Mouse (Mus musculus) MEL (cell line): ENCODE measurements around the gene Gpnmb. TPM values are rescaled to one million over a fixed set of nuclear protein-coding genes. Genes with fewer than 3 reads are reported as not detected.

Experiments used
- DNase-seq: peaks from one replicate; pipeline ENCODE4 v3.0.0; 2011; ENCODE audit warnings: low read depth, low spot score
- H3K27ac ChIP-seq: 2 replicates; pipeline ENCODE4 v1.5.1; 2012; ENCODE audit warnings: low read depth, mild to moderate bottlenecking, control low read depth, low read length, moderate library complexity; ENCODE audit not compliant: control insufficient read depth
- H3K27me3 ChIP-seq, 2 experiments: fragments of 150-350 bp in 1 of 2; sonication (generic) in 1 of 2; 2 replicates each; pipeline ENCODE4 v1.6.1; 2012; ENCODE audit warnings: low read length in 2 of 2, mild to moderate bottlenecking in 2 of 2, improper control_type of control experiment in 1 of 2, moderate library complexity in 1 of 2; ENCODE audit not compliant: insufficient read depth in 2 of 2, control insufficient read depth in 1 of 2
- H3K36me3 ChIP-seq, 2 experiments: 2 replicates each; pipeline ENCODE4 v1.6.1; 2012 to 2014; ENCODE audit warnings: low read length in 2 of 2, improper control_type of control experiment in 1 of 2, inconsistent platforms in 1 of 2, mild to moderate bottlenecking in 1 of 2; ENCODE audit not compliant: insufficient read depth in 2 of 2, control insufficient read depth in 1 of 2
- H3K4me1 ChIP-seq, 2 experiments: fragments of 150-350 bp in 1 of 2; sonication (generic) in 1 of 2; 2 replicates each; pipeline ENCODE4 v1.6.1; 2012; ENCODE audit warnings: low read length in 2 of 2, improper control_type of control experiment in 1 of 2, mild to moderate bottlenecking in 1 of 2; ENCODE audit not compliant: insufficient read depth in 2 of 2, control insufficient read depth in 1 of 2
- H3K4me3 ChIP-seq, 2 experiments: fragments of 150-350 bp in 1 of 2; sonication (generic) in 1 of 2; 2 replicates each; pipeline ENCODE4 v1.5.1; 2012; ENCODE audit warnings: low read depth in 2 of 2, low read length in 2 of 2, mild to moderate bottlenecking in 2 of 2, moderate library complexity in 2 of 2, control low read depth in 1 of 2, improper control_type of control experiment in 1 of 2; ENCODE audit not compliant: control insufficient read depth in 1 of 2, insufficient read depth in 1 of 2
- H3K79me2 ChIP-seq: 2 replicates; pipeline ENCODE4 v1.6.1; 2012; ENCODE audit warnings: mild to moderate bottlenecking, low read length, moderate library complexity; ENCODE audit not compliant: control insufficient read depth, poor library complexity, insufficient read depth
- H3K9ac ChIP-seq: 2 replicates; pipeline ENCODE4 v1.6.1; 2012; ENCODE audit warnings: low read depth, mild to moderate bottlenecking, control low read depth, low read length, moderate library complexity; ENCODE audit not compliant: control insufficient read depth, poor library complexity, severe bottlenecking
- H3K9me3 ChIP-seq: fragments of 150-350 bp; sonication (generic); replicated peaks from 2 replicates; pipeline ENCODE4 v1.6.1; 2012; ENCODE audit warnings: mild to moderate bottlenecking, low read length, improper control_type of control experiment, moderate library complexity; ENCODE audit not compliant: insufficient read depth
- BHLHE40 ChIP-seq: IDR thresholded peaks from 2 replicates; pipeline ENCODE4 v1.6.1; 2012; ENCODE audit warnings: low read depth, mild to moderate bottlenecking, inconsistent platforms, low read length, improper control_type of control experiment, borderline replicate concordance
- CHD1 ChIP-seq: IDR thresholded peaks from 2 replicates; pipeline ENCODE4 v1.6.1; 2012; ENCODE audit warnings: low read depth, mild to moderate bottlenecking, inconsistent platforms, low read length, improper control_type of control experiment
- ETS1 ChIP-seq: IDR thresholded peaks from 2 replicates; pipeline ENCODE4 v1.6.1; 2012; ENCODE audit warnings: low read depth, mild to moderate bottlenecking, inconsistent platforms, low read length, improper control_type of control experiment, moderate library complexity
- GABPA ChIP-seq: IDR thresholded peaks from 2 replicates; pipeline ENCODE4 v1.6.1; 2012; ENCODE audit warnings: low read depth, mild to moderate bottlenecking, inconsistent platforms, low read length, improper control_type of control experiment, moderate library complexity
- GATA1 ChIP-seq: IDR thresholded peaks from 2 replicates; pipeline ENCODE4 v1.6.1; 2011; ENCODE audit warnings: low read depth, low read length, improper control_type of control experiment
- MEF2A ChIP-seq: IDR thresholded peaks from 2 replicates; pipeline ENCODE4 v1.6.1; 2014; ENCODE audit warnings: low read depth, mild to moderate bottlenecking, inconsistent platforms, low read length, improper control_type of control experiment; ENCODE audit not compliant: poor library complexity, insufficient replicate concordance, severe bottlenecking; ENCODE audit errors: extremely low read depth
- MXI1 ChIP-seq: IDR thresholded peaks from 2 replicates; pipeline ENCODE4 v1.6.1; 2011; ENCODE audit warnings: mild to moderate bottlenecking, low read depth, low read length, improper control_type of control experiment
- NELFE ChIP-seq: IDR thresholded peaks from 2 replicates; pipeline ENCODE4 v1.6.1; 2011; ENCODE audit warnings: low read depth, low read length, improper control_type of control experiment
- POLR2AphosphoS2 ChIP-seq: IDR thresholded peaks from 2 replicates; pipeline ENCODE4 v1.6.1; 2011; ENCODE audit warnings: low read length, improper control_type of control experiment
- RAD21 ChIP-seq: IDR thresholded peaks from 2 replicates; pipeline ENCODE4 v1.6.1; 2011; ENCODE audit warnings: mild to moderate bottlenecking, low read depth, low read length, improper control_type of control experiment
- SIN3A ChIP-seq: IDR thresholded peaks from 2 replicates; pipeline ENCODE4 v1.6.1; 2012; ENCODE audit warnings: low read length, improper control_type of control experiment, inconsistent platforms
- TAL1 ChIP-seq: IDR thresholded peaks from 2 replicates; pipeline ENCODE4 v1.6.1; 2012; ENCODE audit warnings: mild to moderate bottlenecking, inconsistent platforms, low read length, moderate library complexity, mixed read lengths
- TBP ChIP-seq: IDR thresholded peaks from 2 replicates; pipeline ENCODE4 v1.8.0; 2011; ENCODE audit warnings: low read depth, low read length, improper control_type of control experiment
- TCF12 ChIP-seq: IDR thresholded peaks from 2 replicates; pipeline ENCODE4 v1.6.1; 2014; ENCODE audit warnings: low read depth, mild to moderate bottlenecking, inconsistent platforms, low read length, improper control_type of control experiment, moderate library complexity
- USF1 ChIP-seq: IDR thresholded peaks from 2 replicates; pipeline ENCODE4 v1.6.1; 2014; ENCODE audit warnings: low read depth, mild to moderate bottlenecking, inconsistent platforms, low read length, improper control_type of control experiment, moderate library complexity
- ZC3H11A ChIP-seq: IDR thresholded peaks from 2 replicates; pipeline ENCODE4 v1.6.1; 2012; ENCODE audit warnings: low read depth, mild to moderate bottlenecking, inconsistent platforms, low read length, improper control_type of control experiment
- ZKSCAN1 ChIP-seq: IDR thresholded peaks from 2 replicates; pipeline ENCODE4 v1.6.1; 2012; ENCODE audit warnings: low read depth, mild to moderate bottlenecking, inconsistent platforms, low read length, improper control_type of control experiment, moderate library complexity
- ZMIZ1 ChIP-seq: IDR thresholded peaks from 2 replicates; pipeline ENCODE4 v1.6.1; 2012; ENCODE audit warnings: low read depth, mild to moderate bottlenecking, inconsistent platforms, low read length, improper control_type of control experiment, moderate library complexity
- ZNF384 ChIP-seq: IDR thresholded peaks from 2 replicates; pipeline ENCODE4 v1.6.1; 2012; ENCODE audit warnings: low read depth, mild to moderate bottlenecking, inconsistent platforms, low read length, improper control_type of control experiment
- polyA plus RNA-seq, 2 experiments: library from polyadenylated mRNA; stranded (reverse) in 1 of 2; unstranded in 1 of 2; fragments of >175 nt in 1 of 2; fragments of >200 nt in 1 of 2; gene quantifications; 2 replicates each; pipeline versions ENCODE4 v1.2.1 to v1.2.4; 2012; ENCODE audit warnings: low replicate concordance in 2 of 2, low read depth in 1 of 2; ENCODE audit not compliant: insufficient read length in 2 of 2, insufficient read depth in 1 of 2, missing spikeins in 1 of 2
- total RNA-seq: library from RNA; depleted of rRNA; stranded (reverse); fragments of 300-350 nt; gene quantifications from 2 replicates; pipeline ENCODE4 v1.2.3, GENCODE M21; 2012

Gpnmb gene
- total and polyA plus RNA-seq, 3 experiments, result not detected

DNA sequence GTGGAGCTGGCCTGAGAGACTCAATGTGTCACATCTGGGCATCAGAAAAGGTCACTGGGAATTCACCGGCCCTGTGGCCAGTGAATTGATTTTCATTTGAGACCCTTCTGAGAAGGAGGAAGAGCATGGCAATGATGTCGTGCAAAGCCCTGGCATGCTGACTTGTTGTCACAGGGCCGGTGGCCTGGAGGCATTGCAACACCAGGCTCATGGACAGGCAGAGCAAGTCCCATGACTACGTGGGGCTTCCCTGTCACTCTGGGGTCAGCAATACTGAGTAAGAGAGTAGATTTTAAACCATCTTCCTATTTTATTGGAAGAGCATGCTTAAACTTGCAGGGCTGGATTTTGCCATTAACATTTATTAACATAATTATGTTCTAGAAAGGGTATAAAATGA is 23.3 kb upstream of the Gpnmb start:
- no peaks in the 10 kb centered on the region for H3K79me2 ChIP-seq
- no peak overlapping the region for H3K27ac ChIP-seq
- no peaks in the 10 kb centered on the region for H3K9me3 ChIP-seq
- no peaks in the 10 kb centered on the region; a peak in 1 of 4 replicates for H3K27me3 ChIP-seq
- no peak overlapping the region for H3K9ac ChIP-seq
- no peak for DNase-seq
- no peak overlapping the region for H3K4me3 ChIP-seq
- H3K36me3 ChIP-seq, result no peaks in the 10 kb centered on the region
- TF ChIP-seq NELFE (no peak), MEF2A (no peak), GABPA (no peak), ETS1 (no peak), SIN3A (no peak), ZKSCAN1 (no peak), RAD21 (no peak), ZMIZ1 (no peak), TCF12 (no peak), USF1 (no peak), TBP (no peak), MXI1 (no peak), POLR2AphosphoS2 (no peak), TAL1 (no peak), CHD1 (no peak)
- H3K4me1 ChIP-seq, result no peaks in the 10 kb centered on the region

DNA sequence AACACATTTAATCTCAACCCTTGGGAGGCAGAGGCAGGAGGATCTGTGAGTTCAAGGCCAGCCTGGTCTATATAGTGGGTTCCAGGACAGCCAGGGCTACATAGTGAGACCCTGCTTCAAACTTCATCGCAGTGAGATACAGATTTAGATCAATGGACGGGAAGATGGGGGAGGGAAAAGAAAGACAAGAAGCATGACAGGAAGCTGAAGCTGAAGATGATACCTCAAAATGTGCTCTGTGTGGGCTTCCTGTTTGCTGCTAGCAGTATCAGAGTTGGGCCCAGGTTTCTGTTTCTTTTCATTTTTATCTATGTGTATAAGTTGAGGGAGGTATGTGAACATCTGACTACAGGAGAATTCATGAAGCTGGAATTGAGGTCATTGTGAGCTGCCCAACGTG is 22.9 kb upstream of the Gpnmb start:
- H3K9ac ChIP-seq, result no peak overlapping the region
- no peaks in the 10 kb centered on the region for H3K4me1 ChIP-seq
- no peaks in the 10 kb centered on the region for H3K9me3 ChIP-seq
- H3K4me3 ChIP-seq, result no peak overlapping the region
- no peaks in the 10 kb centered on the region for H3K36me3 ChIP-seq
- no peaks in the 10 kb centered on the region for H3K79me2 ChIP-seq
- DNase-seq, result no peak
- no peak overlapping the region for H3K27ac ChIP-seq
- no peaks in the 10 kb centered on the region; a peak in 1 of 4 replicates for H3K27me3 ChIP-seq
- TF ChIP-seq NELFE (no peak), MXI1 (no peak), ZNF384 (no peak), GATA1 (no peak), ZC3H11A (no peak), BHLHE40 (no peak), TBP (no peak)
